Comparison of ENCODE assay signal across 8 mouse cellular contexts in genomic region chr13:28951691-28952575, GRCm38 (mm10). TPM values are rescaled to one million over a fixed set of nuclear protein-coding genes. Genes with fewer than 3 reads are reported as not detected.
DNase-seq lines count a peak whose midpoint lies in the region; ATAC-seq lines count a peak whose summit lies in the region.

No protein-coding gene starts in this region.

- intact Hi-C loops in heart, postnatal 25 days (cut with DNase I), result loop anchor here (1.0 to 5.0 kb wide), 7 partner anchors 68 to 1030 kb away; no protein-coding TSS in a partner anchor

- peak overlapping the region; percentile 100 for H3K27ac ChIP-seq in embryonic facial prominence, embryonic 14.5 days (replicated peaks; ENCODE audit: low read depth, low read length)
- H3K27ac ChIP-seq in midbrain, embryonic 11.5 days (ENCODE audit: low read depth, low read length), result peak overlapping the region; percentile 99
- H3K27ac ChIP-seq in stomach, embryonic 14.5 days (ENCODE audit: low read length), result peak overlapping the region; percentile 99

- peak overlapping the region; percentile 100 for H3K9ac ChIP-seq in embryonic facial prominence, embryonic 14.5 days (ENCODE audit: low read depth, low read length)
- peak overlapping the region; percentile 100 for H3K9ac ChIP-seq in midbrain, embryonic 11.5 days (ENCODE audit: low read length)
- peak overlapping the region; percentile 100 for H3K9ac ChIP-seq in stomach, embryonic 14.5 days (replicated peaks; ENCODE audit: low read depth, low read length)

- no peak for ATAC-seq in CD4-positive, CD25-positive, alpha-beta regulatory T cell, adult 4 months
- ATAC-seq in embryonic facial prominence, embryonic 14.5 days (ENCODE audit: low read depth), result no peak
- no peak for ATAC-seq in midbrain, embryonic 11.5 days (ENCODE audit: low FRiP score)
- no peak for ATAC-seq in stomach, embryonic 14.5 days (ENCODE audit: insufficient number of reproducible peaks, insufficient read depth, low FRiP score, low read depth)

- peaks cover 5% of the 10 kb centered on the region; the same call in 1 of the 2 replicates for H3K36me3 ChIP-seq in embryonic facial prominence, embryonic 14.5 days (ENCODE audit: control insufficient read depth, insufficient read depth, low read length)
- H3K36me3 ChIP-seq in midbrain, embryonic 11.5 days (ENCODE audit: control insufficient read depth, insufficient read depth, low read length), result no peaks in the 10 kb centered on the region
- no peaks in the 10 kb centered on the region; the same call in 1 of the 2 replicates for H3K36me3 ChIP-seq in stomach, embryonic 14.5 days (ENCODE audit: control insufficient read depth, insufficient read depth, low read length)

- H3K9me3 ChIP-seq in embryonic facial prominence, embryonic 14.5 days (ENCODE audit: control insufficient read depth, low read length), result no peaks in the 10 kb centered on the region
- no peaks in the 10 kb centered on the region for H3K9me3 ChIP-seq in midbrain, embryonic 11.5 days (ENCODE audit: control insufficient read depth, low read length)
- no peaks in the 10 kb centered on the region for H3K9me3 ChIP-seq in stomach, embryonic 14.5 days (ENCODE audit: control insufficient read depth, low read depth, low read length)

- H3K4me2 ChIP-seq in embryonic facial prominence, embryonic 14.5 days (ENCODE audit: low read depth, low read length), result peak overlapping the region; percentile 68
- H3K4me2 ChIP-seq in midbrain, embryonic 11.5 days, result peak overlapping the region; percentile 33
- peak overlapping the region; percentile 42 for H3K4me2 ChIP-seq in stomach, embryonic 14.5 days (replicated peaks; ENCODE audit: low read depth, low read length)

- no peaks in the 10 kb centered on the region for H3K27me3 ChIP-seq in embryonic facial prominence, embryonic 14.5 days (replicated peaks; ENCODE audit: control insufficient read depth, insufficient read depth, low read length)
- no peaks in the 10 kb centered on the region for H3K27me3 ChIP-seq in midbrain, embryonic 11.5 days (ENCODE audit: control insufficient read depth, insufficient read depth, low read length)
- no peaks in the 10 kb centered on the region for H3K27me3 ChIP-seq in stomach, embryonic 14.5 days (ENCODE audit: control insufficient read depth, insufficient read depth, low read length)

- peaks cover 9% of the 10 kb centered on the region for H3K4me1 ChIP-seq in embryonic facial prominence, embryonic 14.5 days (ENCODE audit: control insufficient read depth, insufficient read depth, low read length)
- peaks cover 13% of the 10 kb centered on the region for H3K4me1 ChIP-seq in midbrain, embryonic 11.5 days (ENCODE audit: control insufficient read depth, insufficient read depth, low read length)
- H3K4me1 ChIP-seq in stomach, embryonic 14.5 days (ENCODE audit: control insufficient read depth, insufficient read depth, low read length), result peaks cover 15% of the 10 kb centered on the region

- H3K4me3 ChIP-seq in embryonic facial prominence, embryonic 14.5 days (ENCODE audit: low read depth, low read length), result peak overlapping the region; percentile 99
- peak overlapping the region; percentile 100 for H3K4me3 ChIP-seq in midbrain, embryonic 11.5 days (ENCODE audit: low read depth, low read length)
- peak overlapping the region; percentile 100 for H3K4me3 ChIP-seq in stomach, embryonic 14.5 days (ENCODE audit: low read depth, low read length)

- DNase-seq in CD4-positive, CD25-positive, alpha-beta regulatory T cell, adult 2 months (ENCODE audit: low read depth, low spot score), result peak; percentile 43
- DNase-seq in adrenal gland, postnatal 10 days, result peak; percentile 56
- DNase-seq in embryonic facial prominence, embryonic 14.5 days (ENCODE audit: low spot score), result no peak
- DNase-seq in heart, postnatal 25 days (ENCODE audit: low spot score), result peak; percentile 7
- DNase-seq in layer of hippocampus, postnatal 25 days (ENCODE audit: extremely low spot score in 1 of 2, low spot score in 1 of 2), result peak; percentile 13 to 41
- peak; percentile 95 for DNase-seq in midbrain, embryonic 11.5 days (ENCODE audit: low spot score, missing footprints)

- WGBS in embryonic facial prominence, embryonic 14.5 days, result under 1% methylated on average over 37 of the region's 92 CpGs
- WGBS in midbrain, embryonic 11.5 days, result under 1% methylated on average over 83 of the region's 92 CpGs
- under 1% methylated on average over 90 of the region's 92 CpGs for WGBS in stomach, embryonic 14.5 days

RNA-seq across cellular contexts. Expression of gene Sox4, which starts 1.6 kb away (rescaled TPM):
- polyA plus RNA-seq in CD4-positive, CD25-positive, alpha-beta regulatory T cell, adult 4 months (2017; shearing (Covaris generic)), result under 1 TPM; 0.18 to 0.82 TPM
- 10 to 100 TPM; 23.4 to 42.3 TPM for total RNA-seq in adrenal gland, postnatal 10 days (2021)
- 62.7 and 67.5 TPM in 2 replicates for polyA plus RNA-seq in embryonic facial prominence, embryonic 14.5 days (2014; fragmentation: Nextera tagmentation; extraction: Ambion mirVana)
- total RNA-seq in heart, postnatal 25 days (2021), result 10 to 100 TPM; 21.3 to 41.6 TPM
- 10 to 100 TPM; 27.8 to 29.1 TPM for total RNA-seq in layer of hippocampus, postnatal 25 days (2021)
- polyA plus RNA-seq in midbrain, embryonic 11.5 days (2014; fragmentation: Nextera tagmentation; extraction: Ambion mirVana), result 164 and 175 TPM in 2 replicates
- 64.5 and 86.3 TPM in 2 replicates for polyA plus RNA-seq in stomach, embryonic 14.5 days (2014; fragmentation: Nextera tagmentation; extraction: Ambion mirVana)

Comparison
In these comparisons a context has a peak if more than half of its experiments do, and no peak if none do; other contexts are left out.
1. RNA of gene Sox4, which starts 1.6 kb away (polyA plus RNA-seq): 164 to 175 TPM in midbrain, embryonic 11.5 days, 64.5 to 86.3 TPM in stomach, embryonic 14.5 days and 62.7 to 67.5 TPM in embryonic facial prominence, embryonic 14.5 days; 0.18 to 0.82 TPM in CD4-positive, CD25-positive, alpha-beta regulatory T cell, adult 4 months; every median in the first group is over 10 times any median in the second.
2. Peak in every context shown above with its lines, with median percentiles within 50 percentile points of each other: H3K27ac ChIP-seq, H3K4me2 ChIP-seq, H3K4me3 ChIP-seq and H3K9ac ChIP-seq.